Mouse (Mus musculus) heart, adult 8-10 months (tissue): ENCODE measurements around the gene Dhrs7. TPM values are rescaled to one million over a fixed set of nuclear protein-coding genes. Genes with fewer than 3 reads are reported as not detected.
A peak's percentile ranks its signal among the peaks of the same experiment; 100 is the strongest.
"Not testable (repeated sequence)": the region's sequence is repeated elsewhere in the genome, so short reads cannot be mapped to it uniquely, and the experiment has no call there.

Source experiments
- DNase-seq: peaks from one replicate; pipeline ENCODE4 v3.0.0; 2022; ENCODE audit warnings: low spot score
- total RNA-seq, 4 experiments: library from RNA; stranded (reverse); gene quantifications; 2 replicates each; pipeline ENCODE4 v1.2.4; 2022

Dhrs7 gene
- total RNA-seq = 10 to 100 TPM; 60.9 to 71.2 (median 69.3) TPM

DNA sequence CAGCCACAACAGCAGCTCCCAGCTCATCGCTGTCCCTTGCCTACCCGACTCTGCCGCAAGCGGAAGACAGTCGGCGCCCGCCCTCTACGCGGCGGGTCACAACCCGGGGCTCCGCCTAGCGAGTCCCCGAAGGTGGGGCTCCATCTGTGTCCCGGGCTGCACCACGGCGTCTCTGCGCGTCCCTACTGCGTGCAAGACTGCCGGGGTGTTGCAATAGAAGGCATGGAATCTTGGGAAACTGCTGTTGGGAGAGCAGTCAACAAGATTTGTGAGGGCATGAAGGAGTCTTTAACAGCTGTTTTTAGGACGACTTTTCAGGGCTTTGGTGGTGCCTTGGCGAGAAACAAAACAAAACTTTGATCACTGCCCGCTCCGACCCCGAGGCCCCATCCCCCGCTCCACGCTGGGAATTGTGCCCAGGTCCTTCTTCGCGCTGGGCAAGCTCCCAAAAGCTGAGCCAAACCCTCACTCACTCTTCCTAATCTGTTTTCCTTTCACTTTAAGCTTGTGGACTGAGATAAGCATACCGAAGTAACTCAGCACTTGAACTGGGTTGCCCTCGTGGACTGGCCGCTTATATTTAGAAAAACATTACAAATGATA, at the start of gene Dhrs7:
Gene Dhrs7, minus strand, starts transcription at position 175 of the 603 bp plus-strand sequence.
- peak; percentile 93 for DNase-seq

GRCm38 (mm10) chr12:72709981-72710380, 45.3 kb upstream of the Dhrs7 start:
- no peak for DNase-seq

DNA sequence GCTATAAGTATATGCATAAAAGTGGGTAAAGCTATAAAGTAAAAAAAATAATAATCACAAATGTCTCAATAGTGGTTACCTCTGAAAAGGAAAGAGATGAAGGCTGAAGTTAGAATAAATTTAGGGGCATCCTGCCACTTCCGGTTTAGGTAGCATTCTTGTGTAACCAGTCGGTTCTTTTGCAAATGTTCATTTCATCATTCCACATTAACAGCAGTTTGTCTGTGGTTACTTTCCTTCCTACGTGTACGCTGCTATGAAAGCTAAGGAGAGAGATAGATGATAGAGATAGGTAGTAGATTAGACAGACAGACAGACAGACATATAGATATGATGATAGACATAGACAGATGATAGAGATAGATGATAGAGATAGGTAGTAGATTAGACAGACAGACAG, 39.4 kb upstream of the Dhrs7 start:
- no peak for DNase-seq

GRCm38 (mm10) chr12:72700013-72700412, 35.3 kb upstream of the Dhrs7 start:
- DNase-seq = no peak

- DNase-seq = peak; percentile 6
Observed at GRCm38 (mm10) chr12:72694901-72695463, 30.3 kb upstream of the Dhrs7 start.

GRCm38 (mm10) chr12:72694438-72694837, 29.7 kb upstream of the Dhrs7 start:
- DNase-seq = no peak

- DNase-seq = peak; percentile 55
Observed at GRCm38 (mm10) chr12:72693895-72694294, 29.2 kb upstream of the Dhrs7 start.

- DNase-seq = not testable (repeated sequence)
Observed at GRCm38 (mm10) chr12:72688281-72688680, 23.6 kb upstream of the Dhrs7 start.

DNA sequence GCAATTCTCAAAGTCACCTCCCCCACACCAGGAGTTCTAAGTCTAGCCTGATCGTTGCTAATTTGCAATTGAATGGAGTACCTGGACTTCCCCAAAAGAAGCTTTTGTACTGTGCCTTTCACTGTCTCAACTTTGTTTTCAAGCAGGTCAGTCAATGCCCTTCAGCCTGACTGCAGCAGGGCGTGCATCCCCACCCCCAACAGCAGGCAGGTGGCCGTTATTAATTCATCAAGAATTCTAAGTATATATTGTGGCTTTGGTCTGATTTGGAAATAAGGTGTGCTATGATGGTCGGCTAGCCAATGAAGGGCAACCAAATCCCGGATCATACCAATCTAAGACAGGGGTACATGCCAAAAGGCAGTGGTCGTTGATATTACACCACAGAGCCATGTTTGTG, 23.0 kb upstream of the Dhrs7 start:
- DNase-seq = not testable (repeated sequence)

- not testable (repeated sequence) for DNase-seq
Observed at GRCm38 (mm10) chr12:72686566-72686965, 21.9 kb upstream of the Dhrs7 start.

- no peak for DNase-seq
Observed at GRCm38 (mm10) chr12:72683612-72684011, 18.9 kb upstream of the Dhrs7 start.

- no peak for DNase-seq
Observed at GRCm38 (mm10) chr12:72682511-72683282, 18.0 kb upstream of the Dhrs7 start.

- DNase-seq = no peak
Observed at GRCm38 (mm10) chr12:72681919-72682318, 17.2 kb upstream of the Dhrs7 start.

DNA sequence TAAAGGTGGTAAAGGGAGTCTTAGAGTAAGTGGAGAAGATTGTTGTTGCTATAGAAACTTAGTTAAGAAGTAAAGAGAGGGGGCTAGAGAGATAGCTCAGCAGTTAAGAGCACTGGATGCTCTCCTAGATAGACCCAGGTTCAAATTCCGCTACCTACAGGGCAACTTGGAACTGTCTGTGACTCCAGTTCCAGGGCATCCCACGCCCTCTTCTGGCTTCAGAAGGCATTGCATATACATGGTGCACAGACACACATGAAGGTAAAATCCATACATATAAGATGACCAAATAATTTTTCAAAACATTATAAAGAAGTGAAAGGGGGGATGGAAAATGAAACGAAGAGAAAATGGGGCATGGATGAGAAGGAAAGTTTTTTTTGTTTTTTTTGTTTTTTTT, 14.9 kb upstream of the Dhrs7 start:
- DNase-seq = no peak

GRCm38 (mm10) chr12:72674820-72675219, 10.1 kb upstream of the Dhrs7 start:
- no peak for DNase-seq

- no peak for DNase-seq
Observed at GRCm38 (mm10) chr12:72674079-72674797, 9.5 kb upstream of the Dhrs7 start.

DNA sequence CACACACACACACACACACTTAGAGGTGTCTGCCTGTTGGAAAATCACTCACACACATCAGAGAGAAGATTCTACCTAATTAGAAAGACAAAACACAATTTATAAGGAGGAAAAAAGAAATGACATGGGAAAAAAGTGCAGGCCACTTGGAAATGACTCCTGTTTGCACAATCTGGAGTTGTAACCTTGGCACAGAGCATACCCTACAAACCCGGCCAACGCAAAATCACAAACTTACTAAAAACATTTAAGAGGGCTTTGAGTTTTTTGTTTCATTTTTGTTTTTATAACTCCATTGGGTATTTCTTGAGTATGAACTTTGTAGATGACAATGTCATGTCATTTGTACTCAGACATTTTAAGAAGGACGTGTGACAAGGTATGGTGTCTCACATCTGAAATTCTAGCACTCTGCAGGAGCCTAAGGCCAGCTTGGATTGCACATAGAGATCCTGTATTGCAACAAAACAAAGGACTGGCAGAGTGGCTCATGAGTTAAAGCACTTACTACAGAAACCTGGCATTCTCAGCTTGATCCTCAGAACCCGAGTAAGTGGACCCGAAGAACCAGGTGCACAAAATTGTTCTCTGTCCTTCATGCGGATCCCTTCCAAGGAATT, 6.9 kb upstream of the Dhrs7 start:
- no peak for DNase-seq

- no peak for DNase-seq
Observed at GRCm38 (mm10) chr12:72670921-72671320, 6.2 kb upstream of the Dhrs7 start.

DNA sequence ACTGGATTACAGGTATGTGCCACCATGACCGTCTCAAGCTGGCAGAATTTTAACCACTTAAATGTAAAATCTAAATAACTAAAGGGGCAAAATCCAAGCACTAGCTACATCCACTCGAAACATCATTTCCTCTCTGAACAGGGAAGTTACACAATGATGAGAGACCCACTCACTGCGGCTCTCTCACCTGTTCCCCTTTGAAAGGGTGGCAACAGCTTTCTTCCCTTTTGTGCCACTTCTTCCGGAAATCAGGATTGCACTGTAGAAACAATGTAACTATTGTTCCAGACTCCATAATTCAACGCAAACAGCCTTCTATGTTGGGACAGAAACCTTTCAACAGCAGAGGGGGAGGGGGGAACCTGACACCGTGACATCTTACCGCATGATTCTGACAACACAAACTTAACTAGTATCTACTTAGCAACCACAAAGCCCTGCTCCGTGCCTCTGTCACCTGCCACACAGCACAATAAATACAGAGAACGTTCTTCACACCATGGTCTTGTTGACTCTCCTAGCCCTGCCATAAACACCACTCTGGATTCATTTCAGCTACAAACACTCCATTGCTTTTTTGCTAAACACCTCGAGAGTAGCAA, 3.3 kb upstream of the Dhrs7 start:
- DNase-seq = no peak

- DNase-seq = no peak
Observed at GRCm38 (mm10) chr12:72666015-72666414, 1.3 kb upstream of the Dhrs7 start.

- peak; percentile 36 for DNase-seq
Observed at GRCm38 (mm10) chr12:72664020-72664734, 532 bp downstream of the Dhrs7 start.
